Mouse (Mus musculus) myocyte (in vitro differentiated cells): ENCODE measurements around the gene Npas2. TPM values are rescaled to one million over a fixed set of nuclear protein-coding genes. Genes with fewer than 3 reads are reported as not detected.

Experiments
- H3K27me3 ChIP-seq: one replicate; pipeline ENCODE4 v1.6.1; 2011; ENCODE audit not compliant: control insufficient read depth, insufficient read depth, insufficient read length
- H3K36me3 ChIP-seq: one replicate; pipeline ENCODE4 v1.6.1; 2011; ENCODE audit not compliant: control insufficient read depth, insufficient read depth
- H3K4me2 ChIP-seq: one replicate; pipeline ENCODE4 v1.6.1; 2011; ENCODE audit warnings: low read depth, control low read depth
- H3K4me3 ChIP-seq: one replicate; pipeline ENCODE4 v1.5.1; 2011; ENCODE audit warnings: mild to moderate bottlenecking, control low read depth, moderate library complexity
- H3K79me2 ChIP-seq: one replicate; pipeline ENCODE4 v1.6.1; 2011; ENCODE audit not compliant: control insufficient read depth, insufficient read depth
- H3ac ChIP-seq: one replicate; pipeline ENCODE4 v1.6.1; 2011; ENCODE audit not compliant: control insufficient read depth, insufficient read length
- CEBPB ChIP-seq: IDR thresholded peaks from 2 replicates; pipeline ENCODE4 v1.6.1; 2011; ENCODE audit warnings: mild to moderate bottlenecking, moderate library complexity; ENCODE audit not compliant: poor library complexity, insufficient read depth, severe bottlenecking
- E2F4 ChIP-seq: IDR thresholded peaks from one replicate; pipeline ENCODE4 v1.6.1; 2011; ENCODE audit warnings: mild to moderate bottlenecking, control low read depth, moderate library complexity; ENCODE audit not compliant: insufficient read depth
- MAX ChIP-seq: IDR thresholded peaks from one replicate; pipeline ENCODE4 v1.6.1; 2011; ENCODE audit warnings: low read depth, mild to moderate bottlenecking, control low read depth
- MYOD1 ChIP-seq, 3 experiments: IDR thresholded peaks; one replicate each; pipeline ENCODE4 v1.6.1; 2011; ENCODE audit warnings: control low read depth in 2 of 3, low read depth in 2 of 3, mild to moderate bottlenecking in 2 of 3, moderate library complexity in 1 of 3; ENCODE audit not compliant: insufficient read length in 2 of 3, control insufficient read depth in 1 of 3
- MYOG ChIP-seq, 3 experiments: IDR thresholded peaks; one replicate each; pipeline ENCODE4 v1.6.1; 2011; ENCODE audit warnings: control low read depth in 2 of 3, low read depth in 2 of 3, mild to moderate bottlenecking in 2 of 3; ENCODE audit not compliant: insufficient read length in 2 of 3, control insufficient read depth in 1 of 3, insufficient read depth in 1 of 3
- POLR2A ChIP-seq: IDR thresholded peaks from one replicate; pipeline ENCODE4 v1.6.1; 2011; ENCODE audit warnings: low read depth, mild to moderate bottlenecking, control low read depth, moderate library complexity; ENCODE audit not compliant: insufficient read length
- POLR2AphosphoS2 ChIP-seq: IDR thresholded peaks from one replicate; pipeline ENCODE4 v1.6.1; 2011; ENCODE audit warnings: low read depth, control low read depth; ENCODE audit not compliant: insufficient read length
- REST ChIP-seq: IDR thresholded peaks from one replicate; pipeline ENCODE4 v1.6.1; 2011; ENCODE audit warnings: mild to moderate bottlenecking, control low read depth, moderate library complexity; ENCODE audit not compliant: insufficient read depth, insufficient read length
- SRF ChIP-seq: IDR thresholded peaks from one replicate; pipeline ENCODE4 v1.6.1; 2011; ENCODE audit warnings: low read depth; ENCODE audit not compliant: control insufficient read depth, insufficient read length
- TCF12 ChIP-seq: IDR thresholded peaks from one replicate; pipeline ENCODE4 v1.6.1; 2011; ENCODE audit warnings: mild to moderate bottlenecking, control low read depth; ENCODE audit not compliant: poor library complexity, insufficient read depth, severe bottlenecking
- TCF3 ChIP-seq: IDR thresholded peaks from one replicate; pipeline ENCODE4 v1.6.1; 2011; ENCODE audit warnings: low read depth, control low read depth; ENCODE audit not compliant: insufficient read length
- USF1 ChIP-seq: IDR thresholded peaks from one replicate; pipeline ENCODE4 v1.6.1; 2011; ENCODE audit warnings: low read depth, mild to moderate bottlenecking, control low read depth, moderate library complexity
- polyA plus RNA-seq: library from polyadenylated mRNA; unstranded; fragments of >200 nt; fragmentation: generic; extraction: Trizol; gene quantifications from one replicate; pipeline ENCODE4 v1.2.1, GENCODE M21; 2012; ENCODE audit warnings: missing spikeins

The Npas2 gene
- polyA plus RNA-seq, 1 experiment = 0.01 TPM

DNA sequence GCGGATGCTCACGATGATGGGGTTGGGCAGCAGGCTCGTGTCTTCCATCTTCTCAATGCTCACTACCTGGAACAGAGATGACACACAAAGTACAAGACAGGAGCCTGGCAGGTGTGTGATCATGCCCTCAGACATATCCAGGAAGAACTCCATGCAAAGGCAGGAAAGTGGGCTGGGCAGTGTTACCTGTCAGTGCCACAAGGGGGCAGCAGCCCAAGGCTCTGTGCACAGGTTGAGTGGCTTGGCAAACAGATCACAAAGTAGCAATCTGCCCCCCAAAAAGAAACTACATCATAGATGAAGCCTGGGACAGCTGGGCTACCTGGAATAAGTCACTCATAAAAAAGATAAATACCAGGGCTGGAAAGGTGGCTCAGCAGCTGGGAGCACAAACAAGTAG is 198.7 kb downstream of the Npas2 start:
- Histone ChIP-seq H3K27me3 (peaks cover 5% of the 10 kb centered on the region), H3K79me2 (no peaks in the 10 kb centered on the region), H3K4me2 (no peak overlapping the region), H3K36me3 (no peaks in the 10 kb centered on the region), H3ac (no peak overlapping the region), H3K4me3 (no peak overlapping the region)
- TF ChIP-seq USF1 (no peak), CEBPB (no peak), MYOG (IDR thresholded peaks at IDR 0.05; ENCODE audit: control insufficient read depth in 1 of 3, insufficient read depth in 1 of 3, insufficient read length in 2 of 3, low read depth in 2 of 3) (no peak), POLR2AphosphoS2 (no peak), E2F4 (no peak), TCF3 (no peak), MAX (no peak), POLR2A (no peak), TCF12 (no peak)

GRCm38 (mm10) chr1:39393217-39393867 is 199.8 kb downstream of the Npas2 start:
- Histone ChIP-seq H3K27me3 (peaks cover 5% of the 10 kb centered on the region), H3K79me2 (no peaks in the 10 kb centered on the region), H3K4me2 (no peak overlapping the region), H3K4me3 (no peak overlapping the region), H3K36me3 (no peaks in the 10 kb centered on the region), H3ac (no peak overlapping the region)
- TF ChIP-seq TCF12 (no peak), SRF (no peak), POLR2A (no peak), MYOD1 (IDR thresholded peaks at IDR 0.05; ENCODE audit: control insufficient read depth in 1 of 3, insufficient read length in 2 of 3, low read depth in 2 of 3) (no peak), E2F4 (no peak), REST (no peak), CEBPB (no peak), TCF3 (no peak), MYOG (IDR thresholded peaks at IDR 0.05; ENCODE audit: control insufficient read depth in 1 of 3, insufficient read depth in 1 of 3, insufficient read length in 2 of 3, low read depth in 2 of 3) (no peak), POLR2AphosphoS2 (no peak), MAX (no peak), USF1 (no peak)

DNA sequence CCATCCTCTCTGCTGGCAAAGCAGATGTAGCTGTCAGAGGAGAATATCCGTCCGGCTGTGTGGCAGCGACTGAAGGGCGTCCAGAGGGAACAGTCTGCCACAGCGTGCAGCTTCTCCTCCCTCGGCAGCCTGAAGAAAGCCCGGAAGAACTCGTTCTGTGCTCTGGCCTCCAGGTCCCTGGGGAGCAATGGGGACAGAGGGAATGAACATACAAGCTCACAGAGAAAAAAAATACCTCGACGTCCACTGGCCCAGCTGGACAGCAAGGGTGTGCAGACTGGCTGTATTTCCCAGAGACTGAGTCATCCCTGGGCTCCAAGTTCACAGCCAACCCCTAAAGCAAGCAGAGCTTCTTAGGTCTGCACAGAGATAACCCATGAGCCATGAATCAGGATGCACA is 200.6 kb downstream of the Npas2 start:
- Histone ChIP-seq H3K36me3 (no peaks in the 10 kb centered on the region), H3K27me3 (peaks cover 5% of the 10 kb centered on the region), H3K4me3 (no peak overlapping the region), H3ac (no peak overlapping the region), H3K4me2 (no peak overlapping the region), H3K79me2 (no peaks in the 10 kb centered on the region)
- no peak for TF ChIP-seq SRF
- TF ChIP-seq MYOD1 (IDR thresholded peaks at IDR 0.05; ENCODE audit: control insufficient read depth in 1 of 3, insufficient read length in 2 of 3, low read depth in 2 of 3) = no peak
- TF ChIP-seq CEBPB = no peak
- no peak for TF ChIP-seq TCF3
- TF ChIP-seq E2F4 = no peak
- TF ChIP-seq MYOG (IDR thresholded peaks at IDR 0.05; ENCODE audit: control insufficient read depth in 1 of 3, insufficient read depth in 1 of 3, insufficient read length in 2 of 3, low read depth in 2 of 3) = no peak
- no peak for TF ChIP-seq USF1
- TF ChIP-seq REST = no peak
- no peak for TF ChIP-seq POLR2A
- TF ChIP-seq MAX = no peak
- TF ChIP-seq POLR2AphosphoS2 = no peak
- no peak for TF ChIP-seq TCF12

- Histone ChIP-seq H3K36me3 (no peaks in the 10 kb centered on the region), H3K27me3 (peaks cover 5% of the 10 kb centered on the region), H3K4me3 (no peak overlapping the region), H3K4me2 (no peak overlapping the region), H3ac (no peak overlapping the region), H3K79me2 (no peaks in the 10 kb centered on the region)
- no peak for TF ChIP-seq POLR2A
- TF ChIP-seq MYOD1 (IDR thresholded peaks at IDR 0.05; ENCODE audit: control insufficient read depth in 1 of 3, insufficient read length in 2 of 3, low read depth in 2 of 3) = no peak
- no peak for TF ChIP-seq MYOG (IDR thresholded peaks at IDR 0.05; ENCODE audit: control insufficient read depth in 1 of 3, insufficient read depth in 1 of 3, insufficient read length in 2 of 3, low read depth in 2 of 3)
- TF ChIP-seq USF1 = no peak
- no peak for TF ChIP-seq MAX
- no peak for TF ChIP-seq CEBPB
- TF ChIP-seq SRF = no peak
- TF ChIP-seq REST = no peak
- TF ChIP-seq E2F4 = no peak
- no peak for TF ChIP-seq TCF3
- no peak for TF ChIP-seq TCF12
- TF ChIP-seq POLR2AphosphoS2 = no peak
Observed at GRCm38 (mm10) chr1:39394650-39395049, 201.1 kb downstream of the Npas2 start.
